Mouse (Mus musculus): ENCODE measurements around the gene Trappc1.

Trappc1 gene

GRCm38 (mm10) chr11:69369215-69369989 is 45.6 kb downstream of the Trappc1 start, which contains the start of gene Chd3:
Chd3 (minus strand) TSS chr11:69369406.
- DNase-seq (ENCODE audit: low spot score), result no peak

GRCm38 (mm10) chr11:69369990-69370816 is 46.4 kb downstream of the Trappc1 start:
- DNase-seq (ENCODE audit: low spot score), result no peak

GRCm38 (mm10) chr11:69370817-69371215 is 47.0 kb downstream of the Trappc1 start:
- DNase-seq (ENCODE audit: low spot score), result no peak

- no peak for DNase-seq (ENCODE audit: low spot score)
Observed at GRCm38 (mm10) chr11:69371601-69372000, 47.8 kb downstream of the Trappc1 start.

- no peak for DNase-seq (ENCODE audit: low spot score)
Observed at GRCm38 (mm10) chr11:69372056-69372779, 48.4 kb downstream of the Trappc1 start.

- DNase-seq (ENCODE audit: low spot score), result no peak
Observed at GRCm38 (mm10) chr11:69372780-69373170, 49.0 kb downstream of the Trappc1 start.

- no peak for DNase-seq (ENCODE audit: low spot score)
Observed at GRCm38 (mm10) chr11:69373223-69373965, 49.6 kb downstream of the Trappc1 start.
